Mouse (Mus musculus) heart, postnatal 14 days (tissue): ENCODE results near the gene Pgk2. TPM values are rescaled to one million over a fixed set of nuclear protein-coding genes. Genes with fewer than 3 reads are reported as not detected.
"Not testable (repeated sequence)": the region's sequence is repeated elsewhere in the genome, so short reads cannot be mapped to it uniquely, and the experiment has no call there.

Experiments used
- DNase-seq, 2 experiments: peaks; one replicate each; pipeline ENCODE4 v3.0.0; 2021 to 2022
- intact Hi-C: fragments of 180-260 bp; cut with DNase I; formaldehyde crosslinking; loops from one replicate; pipeline ENCODE4 v1.15.1; 2025
- long read RNA-seq, 2 experiments: library from polyadenylated mRNA; stranded (forward); transcript quantifications; one replicate each; pipeline ENCODE4 v2.0.0; 2021
- total RNA-seq, 2 experiments: library from RNA; stranded (reverse); gene quantifications; 2 replicates each; pipeline ENCODE4 v1.2.3; 2021

Gene Pgk2
- total RNA-seq: not detected
- long read RNA-seq, experiment 1: 0 reads
- long read RNA-seq, experiment 2: 0 reads

- intact Hi-C loops: no loop called here
- DNase-seq: no peak
Measured at GRCm38 (mm10) chr17:40208540-40208939, at the start of gene Pgk2. Gene Pgk2 (minus strand): TSS chr17:40208640.

GRCm38 (mm10) chr17:40252487-40252886, 44.0 kb upstream of the Pgk2 start:
- no peak for DNase-seq
- intact Hi-C loops: no loop called here

- intact Hi-C loops: no loop called here
- DNase-seq: no peak
Measured at GRCm38 (mm10) chr17:40242135-40242534, 33.7 kb upstream of the Pgk2 start, which contains the start of gene Crisp3. Gene Crisp3 (minus strand): TSS chr17:40242288.

GRCm38 (mm10) chr17:40201803-40202202, 6.6 kb downstream of the Pgk2 start:
- intact Hi-C loops, DNase-seq: not testable (repeated sequence)

GRCm38 (mm10) chr17:40190192-40190591, 18.2 kb downstream of the Pgk2 start:
- DNase-seq, intact Hi-C loops: not testable (repeated sequence)

GRCm38 (mm10) chr17:40157729-40158359, 50.6 kb downstream of the Pgk2 start:
- intact Hi-C loops: loop anchor here (10.0 kb wide), 1 partner anchor 737 kb away; no protein-coding TSS in a partner anchor
- not testable (repeated sequence) for DNase-seq

Other genes with a start within 250 kb of the Pgk2 start
- gene AC192777.2, start 113.2 kb downstream of the Pgk2 start, total RNA-seq: not detected
- not detected for gene Crisp3, start 33.6 kb upstream of the Pgk2 start, total RNA-seq
- gene Crisp1, start 110.6 kb upstream of the Pgk2 start, total RNA-seq: not detected